Mouse (Mus musculus) testis, adult 2 months (tissue): ENCODE data around the gene Ptp4a2. TPM values are rescaled to one million over a fixed set of nuclear protein-coding genes. Genes with fewer than 3 reads are reported as not detected.

ENCODE experiments used
- H3K27ac ChIP-seq: fragments of 200-500 bp; 2 replicates; pipeline ENCODE4 v1.5.1; 2012; ENCODE audit warnings: low read depth, low read length; ENCODE audit not compliant: control insufficient read depth, insufficient read depth
- H3K27me3 ChIP-seq: fragments of 200-500 bp; 2 replicates; pipeline ENCODE4 v1.6.1; 2012; ENCODE audit warnings: mild to moderate bottlenecking, low read length, moderate library complexity; ENCODE audit not compliant: control insufficient read depth, insufficient read depth
- H3K36me3 ChIP-seq: fragments of 200-500 bp; 2 replicates; pipeline ENCODE4 v1.6.1; 2012; ENCODE audit warnings: mild to moderate bottlenecking, low read length; ENCODE audit not compliant: control insufficient read depth, insufficient read depth
- H3K4me1 ChIP-seq: fragments of 200-500 bp; 2 replicates; pipeline ENCODE4 v1.6.1; 2012; ENCODE audit warnings: low read length; ENCODE audit not compliant: control insufficient read depth, insufficient read depth
- H3K4me3 ChIP-seq: fragments of 200-500 bp; 2 replicates; pipeline ENCODE4 v1.5.1; 2012; ENCODE audit warnings: low read depth, mild to moderate bottlenecking, low read length, moderate library complexity, mixed read lengths; ENCODE audit not compliant: control insufficient read depth
- CTCF ChIP-seq: fragments of 200-500 bp; IDR thresholded peaks from 2 replicates; pipeline ENCODE4 v1.5.1; 2012; ENCODE audit warnings: low read depth, mild to moderate bottlenecking, inconsistent platforms, low read length, moderate library complexity; ENCODE audit not compliant: control insufficient read depth, insufficient read depth, insufficient replicate concordance
- POLR2A ChIP-seq: fragments of 200-500 bp; IDR thresholded peaks from 2 replicates; pipeline ENCODE4 v1.6.1; 2012; ENCODE audit warnings: low read depth, mild to moderate bottlenecking, inconsistent platforms, low read length, moderate library complexity; ENCODE audit not compliant: control insufficient read depth
- polyA plus RNA-seq: library from polyadenylated mRNA; depleted of rRNA; stranded (reverse); fragments of >200 nt; gene quantifications from 2 replicates; pipeline ENCODE4 v1.2.3, GENCODE M21; 2012

Ptp4a2 gene
- polyA plus RNA-seq, 1 experiment = 48.8 TPM

DNA sequence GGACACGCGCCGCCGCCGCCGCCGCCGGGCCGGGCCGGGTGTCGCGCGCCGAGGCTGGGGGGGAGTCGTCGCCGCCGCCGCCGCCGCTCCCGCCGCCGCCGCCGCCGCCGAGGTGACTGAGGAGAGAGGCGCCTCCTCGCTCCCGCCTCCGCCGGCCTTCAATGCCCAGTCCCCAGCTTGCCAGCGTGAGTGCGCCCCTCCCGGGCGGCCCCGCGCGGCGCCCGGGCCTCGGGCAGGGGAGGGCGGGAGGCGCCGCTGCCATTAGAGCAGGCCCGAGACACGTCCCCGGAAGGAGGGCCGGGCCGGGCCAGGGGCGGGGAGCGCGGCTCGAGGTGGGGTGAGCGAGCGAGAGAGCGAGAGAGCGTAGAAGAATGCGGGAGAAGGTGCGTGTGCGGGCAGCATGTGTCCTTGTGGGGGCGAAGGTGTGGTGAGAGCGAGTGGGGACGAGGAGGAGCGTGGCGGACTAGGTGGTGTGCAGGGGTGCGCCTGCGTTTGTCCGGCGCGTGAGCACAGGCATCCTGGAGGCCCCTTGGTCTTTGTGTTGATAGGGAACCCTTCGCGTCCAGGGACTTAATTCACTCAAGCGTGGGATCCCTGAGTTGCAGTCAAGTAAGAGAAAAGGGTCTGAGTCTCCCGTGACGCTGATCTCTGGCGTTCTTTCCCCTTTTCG, 9.5 kb downstream of the Ptp4a2 start:
- H3K27ac ChIP-seq = peak overlapping the region; percentile 88
- TF ChIP-seq CTCF (no peak), POLR2A (peak; percentile 41; the same call in 1 of the 2 replicates)
- peaks cover 19% of the 10 kb centered on the region for H3K4me1 ChIP-seq
- H3K27me3 ChIP-seq = no peaks in the 10 kb centered on the region
- no peaks in the 10 kb centered on the region for H3K36me3 ChIP-seq
- H3K4me3 ChIP-seq = peak overlapping the region; percentile 91

DNA sequence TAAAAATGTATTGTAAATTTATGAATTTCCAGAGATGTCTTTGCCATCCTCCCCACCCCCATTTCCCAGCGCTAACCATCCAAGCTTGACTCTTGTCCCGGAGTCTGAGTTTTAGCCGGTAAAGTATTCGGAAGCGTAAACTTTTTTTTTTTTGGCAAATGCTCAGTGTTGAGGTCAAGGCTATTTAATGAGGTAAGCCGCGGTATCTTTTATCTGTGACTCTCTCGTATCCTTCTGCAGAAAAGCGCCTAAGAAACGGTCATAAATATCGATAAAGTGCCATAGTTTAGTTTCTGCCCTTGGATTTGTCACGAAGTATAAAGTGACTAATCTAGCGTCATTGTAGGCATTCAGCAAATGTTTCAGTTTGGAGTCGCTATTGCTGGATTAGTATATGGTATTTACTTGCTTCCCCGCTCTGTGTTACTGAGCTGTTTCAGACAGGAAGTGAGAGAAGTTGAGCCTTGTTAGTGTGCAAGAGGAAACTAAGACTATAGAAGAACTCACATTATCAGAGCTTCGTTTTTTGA, 10.1 kb downstream of the Ptp4a2 start:
- TF ChIP-seq POLR2A = no peak
- TF ChIP-seq CTCF = no peak
- Histone ChIP-seq H3K4me3 (peak overlapping the region; percentile 91), H3K27ac (no peak overlapping the region), H3K36me3 (no peaks in the 10 kb centered on the region), H3K27me3 (no peaks in the 10 kb centered on the region), H3K4me1 (peaks cover 19% of the 10 kb centered on the region)

DNA sequence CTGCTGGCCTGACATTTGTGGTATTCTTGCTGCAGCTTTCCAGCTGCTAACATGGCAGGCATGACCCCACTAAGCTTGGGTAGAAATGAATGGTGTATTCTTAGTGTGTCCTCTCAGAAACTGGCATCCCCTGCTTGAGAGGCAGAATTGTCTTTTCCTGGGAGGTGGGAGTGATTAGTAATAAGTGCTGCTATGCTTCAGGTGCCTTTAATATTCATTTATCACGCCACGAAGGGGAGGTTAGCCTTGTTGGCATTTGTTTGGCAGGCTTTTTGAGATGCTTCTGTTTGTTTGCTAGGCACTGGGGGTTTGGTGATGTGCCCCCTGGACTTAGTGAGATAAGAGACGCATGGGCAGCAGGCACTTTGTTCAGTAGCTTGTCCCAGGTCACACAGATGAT, 11.3 kb downstream of the Ptp4a2 start:
- Histone ChIP-seq H3K4me3 (no peak overlapping the region), H3K27ac (no peak overlapping the region), H3K4me1 (peaks cover 16% of the 10 kb centered on the region), H3K36me3 (no peaks in the 10 kb centered on the region), H3K27me3 (no peaks in the 10 kb centered on the region)
- TF ChIP-seq POLR2A = no peak
- TF ChIP-seq CTCF = no peak

DNA sequence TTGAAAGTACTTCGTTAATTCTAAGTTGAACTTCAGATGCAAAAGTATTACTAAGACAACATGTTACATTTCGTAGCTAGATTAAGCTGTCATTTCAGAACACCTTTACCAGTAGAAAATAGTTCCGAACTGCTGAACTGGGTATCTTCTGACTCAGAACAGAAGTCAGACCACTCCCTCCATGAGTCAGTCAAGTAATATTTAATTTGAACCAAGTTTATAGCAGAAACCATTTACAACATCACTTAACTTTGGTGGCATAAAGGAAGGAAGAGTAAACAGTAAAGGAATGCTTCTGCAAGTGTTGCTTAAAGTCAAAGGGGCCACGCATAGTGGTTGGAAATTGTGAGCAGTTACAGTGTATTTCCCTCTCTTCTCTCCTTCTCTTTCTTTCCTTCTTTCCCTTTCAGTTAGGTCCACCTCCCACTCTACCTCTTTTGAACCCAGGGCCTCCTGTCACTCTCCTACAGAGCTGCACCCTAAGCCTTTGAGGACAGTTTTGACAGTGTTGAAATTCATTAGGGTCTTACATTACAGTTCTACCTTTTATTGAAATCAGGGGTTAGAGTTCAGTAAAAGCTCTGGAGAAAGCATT, 12.3 kb downstream of the Ptp4a2 start:
- H3K4me1 ChIP-seq = peaks cover 12% of the 10 kb centered on the region
- H3K4me3 ChIP-seq = no peak overlapping the region
- no peaks in the 10 kb centered on the region for H3K27me3 ChIP-seq
- TF ChIP-seq POLR2A (no peak), CTCF (no peak)
- no peak overlapping the region for H3K27ac ChIP-seq
- H3K36me3 ChIP-seq = no peaks in the 10 kb centered on the region

DNA sequence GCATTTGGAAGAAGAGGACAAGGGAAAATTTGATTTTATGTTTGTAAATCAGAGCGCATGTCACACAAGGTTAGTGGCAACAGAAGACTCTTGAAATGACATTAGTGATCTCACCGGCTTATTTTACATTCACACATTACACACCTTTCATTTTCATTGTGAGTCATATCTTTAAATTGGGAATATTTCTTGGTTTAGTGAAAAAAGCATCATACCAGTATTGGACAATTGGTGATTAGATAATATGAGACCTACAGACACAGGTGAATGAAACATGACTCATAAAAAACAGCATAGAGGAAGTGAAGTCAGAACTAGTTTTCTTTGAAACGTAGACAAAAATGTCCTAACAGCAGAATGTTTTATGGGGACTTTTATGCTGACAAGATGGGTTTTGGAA, 16.6 kb downstream of the Ptp4a2 start:
- H3K4me1 ChIP-seq = peaks cover 2% of the 10 kb centered on the region; the same call in 1 of the 2 replicates
- no peaks in the 10 kb centered on the region for H3K27me3 ChIP-seq
- H3K36me3 ChIP-seq = no peaks in the 10 kb centered on the region
- TF ChIP-seq POLR2A (no peak), CTCF (no peak)
- H3K4me3 ChIP-seq = no peak overlapping the region
- H3K27ac ChIP-seq = no peak overlapping the region

DNA sequence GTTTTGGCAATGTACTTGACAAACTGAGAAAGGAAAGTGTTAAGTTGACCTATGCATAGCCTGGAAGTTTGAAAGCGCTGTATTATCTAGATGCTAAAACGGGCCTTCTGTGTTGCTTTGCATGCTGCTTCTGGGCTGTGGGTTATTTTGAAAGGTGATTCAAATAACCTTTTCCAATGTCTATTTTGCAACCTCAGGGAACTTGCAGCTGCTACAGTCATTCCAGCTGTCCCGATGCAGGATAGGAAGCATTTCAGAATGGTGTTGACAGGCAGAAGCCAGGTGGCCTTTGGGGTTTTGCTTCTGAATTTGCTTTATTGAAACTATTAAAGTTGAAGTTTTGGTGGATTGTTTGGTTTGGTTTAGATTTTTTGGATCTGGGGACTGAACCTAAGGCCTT, 17.1 kb downstream of the Ptp4a2 start:
- H3K4me1 ChIP-seq = no peaks in the 10 kb centered on the region; the same call in 1 of the 2 replicates
- no peak overlapping the region for H3K4me3 ChIP-seq
- H3K27me3 ChIP-seq = no peaks in the 10 kb centered on the region
- no peaks in the 10 kb centered on the region for H3K36me3 ChIP-seq
- TF ChIP-seq POLR2A (no peak), CTCF (no peak)
- H3K27ac ChIP-seq = no peak overlapping the region

DNA sequence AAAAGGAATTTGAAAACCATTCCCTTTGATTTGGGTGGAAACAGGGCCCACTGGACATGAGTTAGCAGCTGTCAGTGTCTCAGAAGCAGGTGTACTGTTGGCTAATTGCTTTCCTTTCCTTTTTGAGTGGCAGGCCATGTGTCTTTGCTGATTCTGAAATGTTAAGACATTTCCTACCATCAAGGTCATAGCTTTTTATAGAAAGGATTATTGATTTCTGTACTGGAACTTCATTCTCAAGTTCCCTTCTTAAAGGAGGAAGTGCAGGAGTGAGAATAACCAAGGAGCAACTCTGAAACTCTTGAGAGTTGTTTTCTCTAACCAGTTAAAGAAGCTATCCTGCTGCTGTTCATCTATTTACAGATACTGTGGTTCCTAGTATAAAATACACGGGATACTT, 18.8 kb downstream of the Ptp4a2 start:
- Histone ChIP-seq H3K36me3 (no peaks in the 10 kb centered on the region), H3K27me3 (no peaks in the 10 kb centered on the region), H3K4me1 (no peaks in the 10 kb centered on the region; the same call in 1 of the 2 replicates), H3K4me3 (no peak overlapping the region), H3K27ac (no peak overlapping the region)
- TF ChIP-seq POLR2A = no peak
- no peak for TF ChIP-seq CTCF
